Mouse (Mus musculus) forebrain, embryonic 11.5 days (tissue): ENCODE data around the gene Tomm40. TPM values are rescaled to one million over a fixed set of nuclear protein-coding genes. Genes with fewer than 3 reads are reported as not detected.

Experiments
- ATAC-seq: fragments of 200-750 bp; cut with Nextera tagmentation; replicated peaks from 2 replicates; pipeline ENCODE4 v1.8.0; 2017; ENCODE audit warnings: moderate TSS enrichment; ENCODE audit not compliant: low FRiP score
- DNase-seq: peaks from one replicate; pipeline ENCODE4 v3.0.0-alpha.2; 2017; ENCODE audit warnings: low spot score
- H3K27ac ChIP-seq: fragments of 300-500 bp; sonication (generic); 2 replicates; pipeline ENCODE4 v1.5.1; 2014; ENCODE audit warnings: low read depth, low read length
- H3K27me3 ChIP-seq: fragments of 300-500 bp; sonication (generic); 2 replicates; pipeline ENCODE4 v1.6.1; 2014; ENCODE audit warnings: mild to moderate bottlenecking, low read length, mixed read lengths; ENCODE audit not compliant: control insufficient read depth, insufficient read depth
- H3K36me3 ChIP-seq: fragments of 300-500 bp; sonication (generic); 2 replicates; pipeline ENCODE4 v1.6.1; 2014; ENCODE audit warnings: mild to moderate bottlenecking, low read length, moderate library complexity, mixed read lengths; ENCODE audit not compliant: control insufficient read depth, insufficient read depth
- H3K4me1 ChIP-seq: fragments of 300-500 bp; sonication (generic); replicated peaks from 2 replicates; pipeline ENCODE4 v1.6.1; 2014; ENCODE audit warnings: low read length, mixed read lengths; ENCODE audit not compliant: control insufficient read depth, insufficient read depth
- H3K4me2 ChIP-seq: fragments of 300-500 bp; sonication (generic); 2 replicates; pipeline ENCODE4 v1.6.1; 2014; ENCODE audit warnings: low read depth, mild to moderate bottlenecking, low read length, moderate library complexity, mixed read lengths; ENCODE audit not compliant: severe bottlenecking
- H3K4me3 ChIP-seq: fragments of 300-500 bp; sonication (generic); 2 replicates; pipeline ENCODE4 v1.5.1; 2014; ENCODE audit warnings: low read depth, low read length
- H3K9ac ChIP-seq: fragments of 300-500 bp; sonication (generic); 2 replicates; pipeline ENCODE4 v1.6.1; 2014; ENCODE audit warnings: low read length
- H3K9me3 ChIP-seq: fragments of 300-500 bp; sonication (generic); 2 replicates; pipeline ENCODE4 v1.6.1; 2016; ENCODE audit warnings: low read length, mixed read lengths; ENCODE audit not compliant: control insufficient read depth
- WGBS: fragments of 180-500 bp; shearing (Covaris S2); extraction: QIAGEN DNeasy Blood & Tissue Kit; methylation state at CpG from one replicate; pipeline ENCODE4 v1.1.7; 2014; 5-methylcytosine and 5-hydroxymethylcytosine counted together
- polyA plus RNA-seq: library from polyadenylated mRNA; unstranded; fragments of >200 nt; fragmentation: Nextera tagmentation; extraction: Ambion mirVana; gene quantifications from 2 replicates; pipeline ENCODE4 v1.2.1, GENCODE M21; 2014

Tomm40 gene
- polyA plus RNA-seq, 1 experiment from 2014 or later, result 160 TPM

- H3K36me3 ChIP-seq, result peaks cover 3% of the 10 kb centered on the region; the same call in 1 of the 2 replicates
- WGBS, result 87% methylated on average over 3 of the region's 3 CpGs
- H3K4me2 ChIP-seq, result no peak overlapping the region
- H3K4me1 ChIP-seq, result no peaks in the 10 kb centered on the region
- H3K27ac ChIP-seq, result no peak overlapping the region
- H3K27me3 ChIP-seq, result no peaks in the 10 kb centered on the region
- DNase-seq, result no peak
- no peak for ATAC-seq
- no peak overlapping the region for H3K9ac ChIP-seq
- no peaks in the 10 kb centered on the region for H3K9me3 ChIP-seq
- H3K4me3 ChIP-seq, result no peak overlapping the region
These were observed 23.5 kb upstream of the Tomm40 start for GRCm38 (mm10) chr7:19738771-19739170.

- Histone ChIP-seq H3K4me2 (no peak overlapping the region), H3K27me3 (no peaks in the 10 kb centered on the region), H3K9ac (no peak overlapping the region), H3K9me3 (no peaks in the 10 kb centered on the region), H3K4me1 (no peaks in the 10 kb centered on the region), H3K36me3 (peaks cover 5% of the 10 kb centered on the region; the same call in 1 of the 2 replicates), H3K27ac (no peak overlapping the region), H3K4me3 (no peak overlapping the region)
- 94% methylated on average over 16 of the region's 16 CpGs for WGBS
- ATAC-seq (no peak), DNase-seq (no peak)
These were observed 21.3 kb upstream of the Tomm40 start for GRCm38 (mm10) chr7:19736389-19737057.

- no peak overlapping the region for H3K4me3 ChIP-seq
- no peak overlapping the region for H3K9ac ChIP-seq
- no peaks in the 10 kb centered on the region for H3K9me3 ChIP-seq
- no peak for DNase-seq
- 93% methylated on average over 10 of the region's 10 CpGs for WGBS
- H3K4me1 ChIP-seq, result no peaks in the 10 kb centered on the region
- H3K36me3 ChIP-seq, result peaks cover 7% of the 10 kb centered on the region; the same call in 1 of the 2 replicates
- H3K27me3 ChIP-seq, result no peaks in the 10 kb centered on the region
- no peak overlapping the region for H3K4me2 ChIP-seq
- ATAC-seq, result no peak
- H3K27ac ChIP-seq, result no peak overlapping the region
These were observed 19.0 kb upstream of the Tomm40 start for GRCm38 (mm10) chr7:19734178-19734666.

GRCm38 (mm10) chr7:19726541-19726940 is 11.3 kb upstream of the Tomm40 start:
- DNase-seq (no peak), ATAC-seq (no peak)
- Histone ChIP-seq H3K4me3 (no peak overlapping the region), H3K36me3 (peaks cover 4% of the 10 kb centered on the region), H3K9ac (no peak overlapping the region), H3K9me3 (peaks cover under 1% of the 10 kb centered on the region; the same call in 1 of the 2 replicates), H3K4me1 (no peaks in the 10 kb centered on the region), H3K27me3 (no peaks in the 10 kb centered on the region), H3K27ac (no peak overlapping the region), H3K4me2 (no peak overlapping the region)
- 96% methylated on average over 4 of the region's 4 CpGs for WGBS

GRCm38 (mm10) chr7:19724167-19724566 is 8.9 kb upstream of the Tomm40 start:
- no peak overlapping the region for H3K27ac ChIP-seq
- ATAC-seq, result no peak
- no peaks in the 10 kb centered on the region for H3K4me1 ChIP-seq
- peaks cover 2% of the 10 kb centered on the region for H3K36me3 ChIP-seq
- H3K4me2 ChIP-seq, result no peak overlapping the region
- no peak overlapping the region for H3K9ac ChIP-seq
- peaks cover 7% of the 10 kb centered on the region; the same call in 1 of the 2 replicates for H3K9me3 ChIP-seq
- no peak for DNase-seq
- no peaks in the 10 kb centered on the region for H3K27me3 ChIP-seq
- WGBS, result 94% methylated on average over 12 of the region's 12 CpGs
- H3K4me3 ChIP-seq, result no peak overlapping the region

- H3K9ac ChIP-seq, result no peak overlapping the region
- H3K27me3 ChIP-seq, result no peaks in the 10 kb centered on the region
- ATAC-seq, result no peak
- 89% methylated on average over 6 of the region's 6 CpGs for WGBS
- no peak overlapping the region for H3K4me2 ChIP-seq
- H3K36me3 ChIP-seq, result peaks cover 2% of the 10 kb centered on the region; the same call in 1 of the 2 replicates
- no peak overlapping the region for H3K27ac ChIP-seq
- no peak for DNase-seq
- peaks cover 7% of the 10 kb centered on the region; the same call in 1 of the 2 replicates for H3K9me3 ChIP-seq
- H3K4me1 ChIP-seq, result no peaks in the 10 kb centered on the region
- H3K4me3 ChIP-seq, result no peak overlapping the region
These were observed 7.5 kb upstream of the Tomm40 start for GRCm38 (mm10) chr7:19722754-19723195.

GRCm38 (mm10) chr7:19719200-19719599 is 4.0 kb upstream of the Tomm40 start:
- H3K4me2 ChIP-seq, result no peak overlapping the region
- H3K36me3 ChIP-seq, result peaks cover 2% of the 10 kb centered on the region; the same call in 1 of the 2 replicates
- DNase-seq (no peak), ATAC-seq (no peak)
- no peaks in the 10 kb centered on the region; the same call in 1 of the 2 replicates for H3K4me1 ChIP-seq
- H3K27me3 ChIP-seq, result no peaks in the 10 kb centered on the region
- no peak overlapping the region for H3K9ac ChIP-seq
- 82% methylated on average over 4 of the region's 4 CpGs for WGBS
- H3K9me3 ChIP-seq, result peaks cover 7% of the 10 kb centered on the region; the same call in 1 of the 2 replicates
- H3K4me3 ChIP-seq, result no peak overlapping the region
- H3K27ac ChIP-seq, result no peak overlapping the region

GRCm38 (mm10) chr7:19718297-19718952 is 3.2 kb upstream of the Tomm40 start:
- Histone ChIP-seq H3K4me3 (no peak overlapping the region), H3K27me3 (no peaks in the 10 kb centered on the region), H3K27ac (no peak overlapping the region), H3K4me2 (no peak overlapping the region), H3K36me3 (peaks cover 2% of the 10 kb centered on the region; the same call in 1 of the 2 replicates), H3K9me3 (peaks cover 7% of the 10 kb centered on the region; the same call in 1 of the 2 replicates), H3K4me1 (peaks cover 4% of the 10 kb centered on the region), H3K9ac (no peak overlapping the region)
- ATAC-seq, result no peak
- 93% methylated on average over 5 of the region's 5 CpGs for WGBS
- DNase-seq, result no peak
